Mouse (Mus musculus): Measurements from ENCODE around the gene Rfx8. TPM values are rescaled to one million over a fixed set of nuclear protein-coding genes. Genes with fewer than 3 reads are reported as not detected.

Gene Rfx8
- not detected for polyA plus RNA-seq (2017; shearing (Covaris generic))

GRCm38 (mm10) chr1:39720632-39721350 is at the start of gene Rfx8:
TSS of gene Rfx8 (minus strand) at chr1:39720997.

GRCm38 (mm10) chr1:39651241-39651548 is 69.6 kb downstream of the Rfx8 start, which contains the start of gene Creg2:
TSS of gene Creg2 (minus strand) at chr1:39651474.

Other genes with a start within 250 kb of the Rfx8 start
- 2.2 TPM for gene Tbc1d8, start 242.2 kb downstream of the Rfx8 start, polyA plus RNA-seq (2017; shearing (Covaris generic))
- 8.0 TPM for gene Cnot11, start 186.0 kb downstream of the Rfx8 start, polyA plus RNA-seq (2017; shearing (Covaris generic))
- 8.9 TPM for gene Rnf149, start 143.6 kb downstream of the Rfx8 start, polyA plus RNA-seq (2017; shearing (Covaris generic))
- not detected for gene Creg2, start 69.5 kb downstream of the Rfx8 start, polyA plus RNA-seq (2017; shearing (Covaris generic))
- not detected for gene Gm3646, start 84.3 kb upstream of the Rfx8 start, polyA plus RNA-seq (2017; shearing (Covaris generic))
- gene Map4k4, start 179.9 kb upstream of the Rfx8 start, polyA plus RNA-seq (2017; shearing (Covaris generic)) = 7.8 TPM

Data from inflammation-experienced regulatory T-cells, adult 16 weeks (primary cell).